In the genomic region with DNA sequence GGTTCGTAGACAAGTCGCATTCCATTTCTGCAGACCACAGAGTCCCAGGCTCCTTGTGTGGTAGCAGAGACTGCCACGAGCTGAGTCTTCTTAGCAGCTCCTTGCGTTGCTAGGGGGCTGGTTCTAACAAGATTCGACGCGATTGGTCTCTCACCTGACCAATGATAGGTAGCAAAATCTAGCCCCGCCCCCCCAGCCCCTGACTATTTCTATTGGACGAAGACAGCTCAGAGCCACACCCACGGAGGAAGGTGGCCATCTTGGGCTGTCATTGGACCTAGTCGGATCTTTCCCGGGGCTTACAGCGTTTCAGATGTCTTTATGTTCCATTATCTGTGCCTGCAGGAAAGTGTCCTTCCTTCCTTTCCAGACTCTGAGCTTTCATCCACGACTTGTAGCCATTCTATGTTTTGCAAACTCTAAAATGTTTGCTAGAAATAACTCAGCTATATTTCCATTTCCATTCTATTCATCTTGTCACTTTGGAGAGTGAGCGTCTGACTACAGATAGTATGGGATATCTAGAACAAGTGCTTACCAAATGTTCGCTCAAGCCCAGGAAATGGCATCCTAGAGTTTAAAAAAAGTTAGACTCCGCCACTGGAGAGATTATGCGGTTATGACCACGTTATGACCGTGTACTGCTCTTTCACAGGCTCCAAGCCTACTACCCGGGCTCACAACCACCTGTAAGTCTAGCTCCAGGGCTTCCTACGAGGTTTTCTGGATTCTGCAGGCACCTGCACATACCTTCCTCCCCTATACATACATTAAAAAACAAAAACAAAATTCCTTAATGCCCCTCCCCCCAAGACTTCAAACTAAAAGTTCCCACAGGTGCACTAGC, we compare ENCODE assay signal across 8 mouse cellular contexts. TPM values are rescaled to one million over a fixed set of nuclear protein-coding genes. Genes with fewer than 3 reads are reported as not detected.
DNase-seq lines count a peak whose midpoint lies in the region; ATAC-seq and TF ChIP-seq lines count a peak whose summit lies in the region.

No protein-coding gene starts in this region.

- no peak for TF ChIP-seq EP300 in lung, postnatal 0 days (IDR thresholded peaks at IDR 0.05)

- peak overlapping the region; percentile 82 for H3K4me3 ChIP-seq in E14TG2a.4 (replicated peaks; ENCODE audit: low read length)
- H3K4me3 ChIP-seq in brown adipose tissue, adult 24 weeks (ENCODE audit: insufficient read depth, low read depth, low read length) = peak overlapping the region; percentile 33; the same call in 1 of the 2 replicates
- peak overlapping the region; percentile 38 for H3K4me3 ChIP-seq in hindbrain, embryonic 12.5 days
- no peak overlapping the region for H3K4me3 ChIP-seq in lung, postnatal 0 days (ENCODE audit: low read depth, low read length)

- H3K27me3 ChIP-seq in E14TG2a.4 (ENCODE audit: insufficient read depth, low read length) = no peaks in the 10 kb centered on the region; the same call in 1 of the 2 replicates
- no peaks in the 10 kb centered on the region for H3K27me3 ChIP-seq in hindbrain, embryonic 12.5 days
- H3K27me3 ChIP-seq in lung, postnatal 0 days (replicated peaks; ENCODE audit: insufficient read depth, low read length) = no peaks in the 10 kb centered on the region

- DNase-seq in layer of hippocampus, postnatal 10 days (ENCODE audit: low spot score in 2 of 2) = peak; percentile 57 to 59
- peak; percentile 92 for DNase-seq in lung, postnatal 0 days (ENCODE audit: low spot score)
- peak; percentile 51 for DNase-seq in ovary, postnatal 36 days (ENCODE audit: low spot score)
- peak; percentile 50 for DNase-seq in thymus, postnatal 14 days

- ATAC-seq in erythroblast, adult 5-6 weeks (replicated peaks; ENCODE audit: low FRiP score, poor library complexity, severe bottlenecking) = peak; percentile 89
- peak; percentile 97 for ATAC-seq in hindbrain, embryonic 12.5 days (ENCODE audit: low FRiP score)
- ATAC-seq in lung, postnatal 0 days = peak; percentile 98

- H3K4me1 ChIP-seq in E14TG2a.4 (replicated peaks; ENCODE audit: low read depth, low read length) = peaks cover 23% of the 10 kb centered on the region
- peaks cover 3% of the 10 kb centered on the region; the same call in 1 of the 2 replicates for H3K4me1 ChIP-seq in brown adipose tissue, adult 24 weeks (ENCODE audit: control insufficient read depth, insufficient read depth, insufficient read length, low read length)
- H3K4me1 ChIP-seq in hindbrain, embryonic 12.5 days = peaks cover 10% of the 10 kb centered on the region
- no peaks in the 10 kb centered on the region for H3K4me1 ChIP-seq in lung, postnatal 0 days (ENCODE audit: insufficient read depth, low read depth, low read length)

- no peaks in the 10 kb centered on the region for H3K9me3 ChIP-seq in E14TG2a.4 (ENCODE audit: low read length)
- no peaks in the 10 kb centered on the region for H3K9me3 ChIP-seq in hindbrain, embryonic 12.5 days (replicated peaks)
- no peaks in the 10 kb centered on the region for H3K9me3 ChIP-seq in lung, postnatal 0 days (ENCODE audit: low read length)

- H3K9ac ChIP-seq in hindbrain, embryonic 12.5 days = peak overlapping the region; percentile 59
- H3K9ac ChIP-seq in lung, postnatal 0 days (replicated peaks; ENCODE audit: low read depth) = no peak overlapping the region

- H3K27ac ChIP-seq in brown adipose tissue, adult 24 weeks (replicated peaks; ENCODE audit: low read depth, low read length) = no peak overlapping the region
- peak overlapping the region; percentile 86 for H3K27ac ChIP-seq in hindbrain, embryonic 12.5 days
- no peak overlapping the region for H3K27ac ChIP-seq in lung, postnatal 0 days (ENCODE audit: low read length)

- TF ChIP-seq CTCF in E14TG2a.4 (conservative IDR thresholded peaks at IDR 0.05; ENCODE audit: low read length) = no peak
- TF ChIP-seq CTCF in lung, postnatal 0 days (IDR thresholded peaks at IDR 0.05) = no peak

- H3K4me2 ChIP-seq in hindbrain, embryonic 12.5 days (replicated peaks) = peak overlapping the region; percentile 69
- H3K4me2 ChIP-seq in lung, postnatal 0 days (replicated peaks; ENCODE audit: low read depth, low read length) = peak overlapping the region; percentile 47

- H3K36me3 ChIP-seq in E14TG2a.4 (ENCODE audit: insufficient read depth, low read length) = peaks cover 21% of the 10 kb centered on the region
- H3K36me3 ChIP-seq in hindbrain, embryonic 12.5 days = peaks cover 17% of the 10 kb centered on the region
- peaks cover 8% of the 10 kb centered on the region; the same call in 1 of the 2 replicates for H3K36me3 ChIP-seq in lung, postnatal 0 days (ENCODE audit: insufficient read depth, low read length)

- 23% methylated on average over 22 of the region's 22 CpGs for WGBS in hindbrain, embryonic 12.5 days
- WGBS in lung, postnatal 0 days = 25% methylated on average over 22 of the region's 22 CpGs

RNA-seq across cellular contexts. Expression of a gene that starts 8.8 kb away (rescaled TPM):
- 17.2 and 19.5 TPM in 2 replicates for polyA plus RNA-seq in brown adipose tissue, adult 24 weeks (2012; ENCODE audit: insufficient read depth, insufficient read length, missing spikeins)
- 7.3 and 8.6 TPM in 2 replicates for total RNA-seq in erythroblast, adult 5-6 weeks (2015; ENCODE audit: low replicate concordance)
- 7.6 and 7.7 TPM in 2 replicates for total RNA-seq in erythroblast, adult 5-6 weeks (2017; ENCODE audit: low replicate concordance)
- polyA plus RNA-seq in hindbrain, embryonic 12.5 days (2016; fragmentation: Nextera tagmentation; extraction: Ambion mirVana) = 25.8 and 26.7 TPM in 2 replicates
- total RNA-seq in layer of hippocampus, postnatal 10 days (2021) = 10 to 100 TPM; 21.8 to 23.6 TPM
- polyA plus RNA-seq in lung, postnatal 0 days (2015; fragmentation: Nextera tagmentation; extraction: Ambion mirVana) = 19.8 and 23.8 TPM in 2 replicates

RNA-seq across cellular contexts. Expression of a gene that starts 45.4 kb away (rescaled TPM):
- polyA plus RNA-seq in brown adipose tissue, adult 24 weeks (2012; ENCODE audit: insufficient read depth, insufficient read length, missing spikeins) = 115 and 183 TPM in 2 replicates
- 162 and 237 TPM in 2 replicates for total RNA-seq in erythroblast, adult 5-6 weeks (2015; ENCODE audit: low replicate concordance)
- total RNA-seq in erythroblast, adult 5-6 weeks (2017; ENCODE audit: low replicate concordance) = 155 and 222 TPM in 2 replicates
- 623 and 641 TPM in 2 replicates for polyA plus RNA-seq in hindbrain, embryonic 12.5 days (2016; fragmentation: Nextera tagmentation; extraction: Ambion mirVana)
- total RNA-seq in layer of hippocampus, postnatal 10 days (2021) = 100 to 1,000 TPM; 321 to 338 TPM
- polyA plus RNA-seq in lung, postnatal 0 days (2015; fragmentation: Nextera tagmentation; extraction: Ambion mirVana) = 154 and 172 TPM in 2 replicates
